Comparison of ENCODE assay signal across 8 mouse cellular contexts in the genomic region with DNA sequence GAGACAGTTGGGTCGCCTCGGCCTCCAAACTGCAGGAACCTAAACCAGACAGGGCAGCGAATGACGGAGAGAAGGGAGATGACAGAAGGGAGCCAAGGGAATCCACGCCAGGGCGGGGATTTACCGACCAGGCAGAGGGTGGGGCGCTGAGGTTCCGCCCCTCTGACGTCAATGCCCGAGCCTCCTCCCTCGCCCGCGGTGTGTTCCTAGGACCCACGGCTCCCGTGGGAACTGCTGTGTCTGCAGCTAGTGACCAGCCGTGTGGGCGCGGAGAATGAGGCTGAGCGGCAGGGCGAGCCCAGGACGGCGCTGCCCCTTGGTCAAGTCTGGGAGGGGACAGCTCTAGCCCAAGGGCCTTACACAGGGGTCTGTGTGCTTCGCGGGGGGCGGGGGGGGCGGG. TPM values are rescaled to one million over a fixed set of nuclear protein-coding genes. Genes with fewer than 3 reads are reported as not detected.
DNase-seq lines count a peak whose midpoint lies in the region; ATAC-seq and TF ChIP-seq lines count a peak whose summit lies in the region.

No protein-coding gene starts in this region.

- no peak for TF ChIP-seq POLR2A in CH12.LX (IDR thresholded peaks at IDR 0.05; ENCODE audit: low read depth, low read length)

- WGBS in forebrain, embryonic 10.5 days, result under 1% methylated on average over 27 of the region's 27 CpGs
- WGBS in heart, postnatal 0 days, result 1% methylated on average over 27 of the region's 27 CpGs
- WGBS in liver, postnatal 0 days (ENCODE audit: insufficient replicate concordance), result 0% methylated on average over 20 of the region's 27 CpGs
- 0% methylated on average over 25 of the region's 27 CpGs for WGBS in neural tube, embryonic 13.5 days

- no peak for TF ChIP-seq RAD21 in CH12.LX (IDR thresholded peaks at IDR 0.05; ENCODE audit: low read depth, low read length)

- H3K4me2 ChIP-seq in CH12.LX (ENCODE audit: insufficient read depth, low read depth, poor library complexity, severe bottlenecking), result peak overlapping the region; percentile 68; the same call in 1 of the 2 replicates
- H3K4me2 ChIP-seq in heart, postnatal 0 days (ENCODE audit: low read depth, low read length), result peak overlapping the region; percentile 68
- peak overlapping the region; percentile 88 for H3K4me2 ChIP-seq in liver, postnatal 0 days (ENCODE audit: low read depth, low read length)
- peak overlapping the region; percentile 64 for H3K4me2 ChIP-seq in neural tube, embryonic 13.5 days

- TF ChIP-seq EP300 in CH12.LX (IDR thresholded peaks at IDR 0.05; ENCODE audit: low read length), result no peak
- no peak for TF ChIP-seq EP300 in heart, postnatal 0 days (IDR thresholded peaks at IDR 0.05; ENCODE audit: low read depth)
- no peak for TF ChIP-seq EP300 in liver, postnatal 0 days (IDR thresholded peaks at IDR 0.05; ENCODE audit: low read depth)

- no peaks in the 10 kb centered on the region for H3K36me3 ChIP-seq in CH12.LX (replicated peaks in 1 of 2; ENCODE audit: control insufficient read depth in 1 of 2, insufficient read depth in 1 of 2, low read length in 1 of 2)
- no peaks in the 10 kb centered on the region for H3K36me3 ChIP-seq in forebrain, embryonic 10.5 days (replicated peaks)
- no peaks in the 10 kb centered on the region for H3K36me3 ChIP-seq in heart, postnatal 0 days (replicated peaks; ENCODE audit: control insufficient read depth, insufficient read depth, low read length)
- no peaks in the 10 kb centered on the region for H3K36me3 ChIP-seq in liver, postnatal 0 days (replicated peaks; ENCODE audit: insufficient read depth, low read length)
- no peaks in the 10 kb centered on the region for H3K36me3 ChIP-seq in neural tube, embryonic 13.5 days

- H3K9ac ChIP-seq in CH12.LX (ENCODE audit: insufficient read depth, low read depth), result no peak overlapping the region
- peak overlapping the region; percentile 41; the same call in 1 of the 2 replicates for H3K9ac ChIP-seq in heart, postnatal 0 days (replicated peaks; ENCODE audit: low read depth, low read length)
- H3K9ac ChIP-seq in liver, postnatal 0 days (replicated peaks), result 0 out of 2 replicates have a peak overlapping the region, but pooled peaks have one; percentile 16
- H3K9ac ChIP-seq in neural tube, embryonic 13.5 days, result peak overlapping the region; percentile 55

- H3K27me3 ChIP-seq in CH12.LX (replicated peaks), result peaks cover 27% of the 10 kb centered on the region
- H3K27me3 ChIP-seq in forebrain, embryonic 10.5 days (ENCODE audit: poor library complexity, severe bottlenecking), result peaks cover 43% of the 10 kb centered on the region
- no peaks in the 10 kb centered on the region for H3K27me3 ChIP-seq in heart, postnatal 0 days (ENCODE audit: control insufficient read depth, insufficient read depth, low read length)
- peaks cover 14% of the 10 kb centered on the region for H3K27me3 ChIP-seq in liver, postnatal 0 days (ENCODE audit: insufficient read depth, low read length)
- H3K27me3 ChIP-seq in neural tube, embryonic 13.5 days, result peaks cover 21% of the 10 kb centered on the region

- TF ChIP-seq CTCF in CH12.LX (conservative IDR thresholded peaks at IDR 0.05 in 1 of 2, IDR thresholded peaks at IDR 0.05 in 1 of 2; ENCODE audit: low read depth in 2 of 2, low read length in 2 of 2), result no peak
- no peak for TF ChIP-seq CTCF in heart, postnatal 0 days (IDR thresholded peaks at IDR 0.05; ENCODE audit: low read depth)
- TF ChIP-seq CTCF in liver, postnatal 0 days (IDR thresholded peaks at IDR 0.05; ENCODE audit: low read depth), result no peak

- peaks cover 5% of the 10 kb centered on the region for H3K9me3 ChIP-seq in CH12.LX (replicated peaks; ENCODE audit: low read length)
- H3K9me3 ChIP-seq in forebrain, embryonic 10.5 days, result peaks cover 9% of the 10 kb centered on the region
- H3K9me3 ChIP-seq in heart, postnatal 0 days (replicated peaks; ENCODE audit: control insufficient read depth, low read length), result peaks cover 5% of the 10 kb centered on the region; the same call in 1 of the 2 replicates
- peaks cover 4% of the 10 kb centered on the region; the same call in 1 of the 2 replicates for H3K9me3 ChIP-seq in liver, postnatal 0 days (ENCODE audit: low read length)
- no peaks in the 10 kb centered on the region for H3K9me3 ChIP-seq in neural tube, embryonic 13.5 days

- H3K4me1 ChIP-seq in CH12.LX (ENCODE audit: control insufficient read depth in 1 of 2, insufficient read depth in 2 of 2), result peaks cover 0 to 10% of the 10 kb centered on the region in 2 experiments; a peak in 2 of 4 replicates
- H3K4me1 ChIP-seq in forebrain, embryonic 10.5 days, result peaks cover 19% of the 10 kb centered on the region
- H3K4me1 ChIP-seq in heart, postnatal 0 days (ENCODE audit: control insufficient read depth, insufficient read depth), result peaks cover 10% of the 10 kb centered on the region
- H3K4me1 ChIP-seq in liver, postnatal 0 days (ENCODE audit: insufficient read depth), result peaks cover 11% of the 10 kb centered on the region
- H3K4me1 ChIP-seq in neural tube, embryonic 13.5 days (replicated peaks), result peaks cover 18% of the 10 kb centered on the region

- peak overlapping the region in 2 of 3 experiments; percentile 32 to 57 for H3K4me3 ChIP-seq in CH12.LX (replicated peaks in 1 of 3; ENCODE audit: low read depth in 2 of 3, low read length in 2 of 3, poor library complexity in 1 of 3)
- peak overlapping the region; percentile 63 for H3K4me3 ChIP-seq in forebrain, embryonic 10.5 days
- peak overlapping the region; percentile 46 for H3K4me3 ChIP-seq in heart, postnatal 0 days (ENCODE audit: low read depth, low read length)
- H3K4me3 ChIP-seq in liver, postnatal 0 days (ENCODE audit: low read depth, low read length), result peak overlapping the region; percentile 49
- peak overlapping the region; percentile 39 for H3K4me3 ChIP-seq in neural tube, embryonic 13.5 days

- dilution Hi-C loops in CH12.LX (cut with MboI; ENCODE audit: extremely low pct_ligation_motif_present, extremely low pct_unique_long_range_greater_than_20kb, low sequenced_read_pairs), result no loop called here

- no peak overlapping the region for H3K27ac ChIP-seq in CH12.LX (ENCODE audit: insufficient read depth, low read depth)
- no peak overlapping the region; the same call in 1 of the 2 replicates for H3K27ac ChIP-seq in forebrain, embryonic 10.5 days
- no peak overlapping the region for H3K27ac ChIP-seq in heart, postnatal 0 days (ENCODE audit: low read depth)
- H3K27ac ChIP-seq in liver, postnatal 0 days (ENCODE audit: low read depth), result no peak overlapping the region
- no peak overlapping the region for H3K27ac ChIP-seq in neural tube, embryonic 13.5 days (replicated peaks)

- ATAC-seq in heart, postnatal 0 days (ENCODE audit: insufficient read depth, low read depth), result peak; percentile 87
- peak; percentile 78 for ATAC-seq in liver, postnatal 0 days
- ATAC-seq in neural tube, embryonic 13.5 days (ENCODE audit: low read depth), result peak; percentile 72; the same call in 1 of the 2 replicates

- no peaks in the 10 kb centered on the region for H3K79me2 ChIP-seq in CH12.LX (replicated peaks; ENCODE audit: control insufficient read depth, extremely low read depth, insufficient read depth, poor library complexity, severe bottlenecking)

- in situ Hi-C loops in CH12.LX (cut with MboI; ENCODE audit: low pct_ligation_motif_present, low pct_unique_long_range_greater_than_20kb, low sequenced_read_pairs), result no loop called here

- peak; percentile 66 for DNase-seq in CH12.LX (ENCODE audit: extremely low read depth)
- peak; percentile 38 for DNase-seq in c-Kit-negative CD71-positive TER-119-positive erythroid progenitor cells, embryonic 14.5 days (ENCODE audit: low read depth, low spot score)
- peak; percentile 56 for DNase-seq in forebrain, embryonic 10.5 days (ENCODE audit: extremely low spot score, low spot score)
- peak; percentile 82 for DNase-seq in heart, postnatal 0 days (ENCODE audit: low spot score)
- DNase-seq in kidney, postnatal 36 days, result peak; percentile 90 to 93
- DNase-seq in liver, postnatal 0 days, result peak; percentile 79
- peak; percentile 32 to 45 for DNase-seq in thymus, adult 18-20 months

TF ChIP-seq in CH12.LX, 34 proteins besides CTCF, POLR2A, EP300 and RAD21 (continues in another document):
- no peak for TF ChIP-seq IRF4 (IDR thresholded peaks at IDR 0.05; ENCODE audit: low read depth, low read length)
- TF ChIP-seq UBTF (IDR thresholded peaks at IDR 0.05; ENCODE audit: low read depth, low read length), result no peak
- no peak for TF ChIP-seq SMC3 (IDR thresholded peaks at IDR 0.05; ENCODE audit: low read depth, low read length)
- TF ChIP-seq SIN3A (IDR thresholded peaks at IDR 0.05; ENCODE audit: low read length), result no peak

RNA-seq across cellular contexts. Expression of gene Tent5b, which starts 11.9 kb away (rescaled TPM):
- total RNA-seq in CH12.LX (2012; rRNA removed) (0.13 TPM in 1 of 2 replicates, not detected in the other), CH12.LX (2014; rRNA removed) (not detected in 2 replicates)
- polyA plus RNA-seq in CH12.LX (2012; ENCODE audit: insufficient read length, low read depth), result not detected in 2 replicates
- 0.71 and 1.2 TPM in 2 replicates for polyA plus RNA-seq in forebrain, embryonic 10.5 days (2016; fragmentation: Nextera tagmentation; extraction: Ambion mirVana)
- total RNA-seq in heart, postnatal 0 days (2014; rRNA removed; ENCODE audit: low replicate concordance), result 33.3 and 48.2 TPM in 2 replicates
- 0.78 and 1.4 TPM in 2 replicates for polyA plus RNA-seq in heart, postnatal 0 days (2015; fragmentation: Nextera tagmentation; extraction: Ambion mirVana)
- 0.07 and 0.08 TPM in 2 replicates for polyA plus RNA-seq in liver, postnatal 0 days (2015; fragmentation: Nextera tagmentation; extraction: Ambion mirVana)
- 0.14 and 0.33 TPM in 2 replicates for polyA plus RNA-seq in neural tube, embryonic 13.5 days (2015; fragmentation: Nextera tagmentation; extraction: Ambion mirVana)

RNA-seq across cellular contexts. Expression of gene Trnp1, which starts 30.3 kb away (rescaled TPM):
- not detected in 2 replicates for total RNA-seq in CH12.LX (2012; rRNA removed)
- not detected in 2 replicates for total RNA-seq in CH12.LX (2014; rRNA removed)
- polyA plus RNA-seq in CH12.LX (2012; ENCODE audit: insufficient read length, low read depth), result not detected in 2 replicates
- 0.36 and 0.48 TPM in 2 replicates for polyA plus RNA-seq in forebrain, embryonic 10.5 days (2016; fragmentation: Nextera tagmentation; extraction: Ambion mirVana)
- 4.1 and 9.8 TPM in 2 replicates for total RNA-seq in heart, postnatal 0 days (2014; rRNA removed; ENCODE audit: low replicate concordance)
- 1.8 and 2.7 TPM in 2 replicates for polyA plus RNA-seq in heart, postnatal 0 days (2015; fragmentation: Nextera tagmentation; extraction: Ambion mirVana)
- 0.34 TPM in 1 of 2 replicates, not detected in the other for polyA plus RNA-seq in liver, postnatal 0 days (2015; fragmentation: Nextera tagmentation; extraction: Ambion mirVana)
- 5.0 and 6.7 TPM in 2 replicates for polyA plus RNA-seq in neural tube, embryonic 13.5 days (2015; fragmentation: Nextera tagmentation; extraction: Ambion mirVana)

RNA-seq across cellular contexts. Expression of gene Kdf1, which starts 50.7 kb away (rescaled TPM):
- not detected in 2 replicates for total RNA-seq in CH12.LX (2012; rRNA removed)
- total RNA-seq in CH12.LX (2014; rRNA removed), result not detected in 2 replicates
- polyA plus RNA-seq in CH12.LX (2012; ENCODE audit: insufficient read length, low read depth), result not detected in 2 replicates
- 4.1 and 4.8 TPM in 2 replicates for polyA plus RNA-seq in forebrain, embryonic 10.5 days (2016; fragmentation: Nextera tagmentation; extraction: Ambion mirVana)
- not detected in 2 replicates for total RNA-seq in heart, postnatal 0 days (2014; rRNA removed; ENCODE audit: low replicate concordance)
- polyA plus RNA-seq in heart, postnatal 0 days (2015; fragmentation: Nextera tagmentation; extraction: Ambion mirVana), result 0.16 and 0.30 TPM in 2 replicates
- polyA plus RNA-seq in liver, postnatal 0 days (2015; fragmentation: Nextera tagmentation; extraction: Ambion mirVana), result 5.5 and 5.9 TPM in 2 replicates
- polyA plus RNA-seq in neural tube, embryonic 13.5 days (2015; fragmentation: Nextera tagmentation; extraction: Ambion mirVana), result 0.15 and 0.39 TPM in 2 replicates

Comparison
In these comparisons a context has a peak if more than half of its experiments do, and no peak if none do; other contexts are left out.
1. DNase-seq: peak in every context shown above with its lines; median percentile 92 in kidney, postnatal 36 days; 82 in heart, postnatal 0 days; 79 in liver, postnatal 0 days; 66 in CH12.LX; 56 in forebrain, embryonic 10.5 days; 38 in thymus, adult 18-20 months; 38 in c-Kit-negative CD71-positive TER-119-positive erythroid progenitor cells, embryonic 14.5 days.